Mouse (Mus musculus) olfactory bulb, adult 2 months (tissue): ENCODE results near the gene Capns2.

Source experiments
- CTCF ChIP-seq: fragments of 200-500 bp; IDR thresholded peaks from 2 replicates; pipeline ENCODE4 v1.5.1; 2012; ENCODE audit warnings: low read depth, mild to moderate bottlenecking, low read length, moderate library complexity; ENCODE audit not compliant: insufficient read depth
- POLR2A ChIP-seq: fragments of 200-500 bp; IDR thresholded peaks from 2 replicates; pipeline ENCODE4 v1.6.1; 2012; ENCODE audit warnings: mild to moderate bottlenecking, low read depth, low read length, moderate library complexity; ENCODE audit not compliant: insufficient read depth

- TF ChIP-seq POLR2A = no peak
- TF ChIP-seq CTCF = no peak
Observed at GRCm38 (mm10) chr8:92928986-92929385, 27.8 kb downstream of the Capns2 start.
